Mouse (Mus musculus) frontal cortex, postnatal 36 days (tissue): ENCODE data around the gene Fcgr3.

Source experiments
- DNase-seq, 2 experiments: peaks; one replicate each; pipeline ENCODE4 v3.0.0; 2022; ENCODE audit warnings: low spot score in 2 of 2

The Fcgr3 gene

GRCm38 (mm10) chr1:171050774-171051173, 14.0 kb downstream of the Fcgr3 start:
- no peak for DNase-seq

DNA sequence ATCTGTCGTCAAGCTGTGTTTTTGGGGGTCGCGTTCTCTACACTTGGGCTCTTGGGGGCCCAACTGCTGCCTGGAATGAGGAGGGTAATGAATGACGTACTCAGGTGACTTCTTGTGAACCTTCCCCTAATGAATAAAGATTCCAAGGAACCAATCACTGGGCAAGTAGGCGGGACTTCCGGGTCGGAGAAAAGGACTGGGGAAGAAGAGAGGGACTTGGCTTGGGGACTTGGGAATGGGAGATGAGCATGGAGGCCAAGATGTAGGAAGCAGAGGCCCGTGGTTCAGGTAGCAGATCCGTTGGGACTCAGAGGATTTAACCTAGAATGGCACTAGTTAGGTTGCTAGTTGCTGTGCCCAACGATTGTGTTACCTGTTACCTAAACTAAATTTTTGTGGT, 15.5 kb downstream of the Fcgr3 start:
- no peak for DNase-seq

DNA sequence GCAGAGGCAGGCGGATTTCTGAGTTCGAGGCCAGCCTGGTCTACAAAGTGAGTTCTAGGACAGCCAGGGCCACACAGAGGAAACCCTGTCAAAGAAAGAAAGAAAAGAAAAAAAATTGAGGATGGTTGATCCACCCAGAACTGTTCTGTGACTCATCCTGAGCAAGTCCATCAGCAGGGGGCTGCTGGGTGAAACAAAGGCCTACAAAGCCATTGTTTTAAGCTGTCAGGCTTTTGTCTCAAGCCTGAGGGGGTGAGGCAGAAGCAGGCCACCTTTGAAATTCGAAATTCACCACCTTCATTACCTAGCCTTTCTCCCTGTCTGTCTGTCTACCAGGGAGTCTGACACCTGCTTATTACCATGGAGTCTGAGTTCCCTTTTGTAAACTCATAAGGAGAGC, 18.2 kb downstream of the Fcgr3 start:
- no peak for DNase-seq

DNA sequence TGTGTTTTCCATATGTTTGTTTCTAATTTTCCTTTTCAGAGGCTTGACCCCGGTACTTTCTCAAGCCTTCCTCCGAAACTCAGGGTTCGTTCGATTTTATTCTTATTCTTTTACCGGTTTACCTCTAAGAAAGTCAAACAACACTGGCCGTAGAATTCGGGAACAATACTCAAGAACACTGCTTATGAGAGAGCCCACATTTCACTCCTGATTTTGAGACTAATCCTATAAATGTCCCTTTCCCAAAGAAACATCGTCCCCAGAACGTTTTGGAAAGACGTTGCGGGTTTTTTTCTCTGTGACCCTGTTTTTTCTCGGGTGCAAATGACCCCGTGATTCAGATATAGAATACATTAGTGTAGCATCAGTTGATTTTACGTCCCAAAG, 19.7 kb downstream of the Fcgr3 start:
- no peak for DNase-seq

- peak; percentile 88 to 91 for DNase-seq
These were observed 20.2 kb downstream of the Fcgr3 start for GRCm38 (mm10) chr1:171044365-171045078.

DNA sequence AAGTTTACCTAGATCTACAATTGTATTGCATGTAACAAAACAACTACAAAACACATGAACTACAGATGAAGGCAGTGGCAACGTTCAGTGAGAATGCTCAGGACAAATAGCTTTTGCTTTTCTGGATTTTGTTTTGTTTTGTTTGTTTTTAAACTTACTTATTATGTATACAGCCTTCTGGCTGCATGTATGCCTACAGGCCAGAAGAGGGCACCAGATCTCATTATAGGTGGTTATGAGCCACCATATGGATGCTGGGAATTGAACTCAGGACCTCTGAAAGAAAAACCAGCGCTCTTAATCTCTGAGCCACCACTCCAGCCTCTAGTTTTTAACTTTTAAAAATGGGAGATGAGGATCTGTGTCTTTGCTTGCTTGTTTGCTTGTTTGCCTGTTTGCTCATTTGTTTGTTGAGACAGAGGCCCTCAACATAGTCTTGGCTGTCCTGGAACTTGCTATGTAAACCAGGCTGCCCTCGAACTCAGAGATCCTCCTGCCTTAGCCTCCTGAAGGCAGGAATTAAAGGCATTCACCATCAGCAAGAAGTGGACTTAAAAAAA, 21.1 kb downstream of the Fcgr3 start:
- DNase-seq = no peak

DNA sequence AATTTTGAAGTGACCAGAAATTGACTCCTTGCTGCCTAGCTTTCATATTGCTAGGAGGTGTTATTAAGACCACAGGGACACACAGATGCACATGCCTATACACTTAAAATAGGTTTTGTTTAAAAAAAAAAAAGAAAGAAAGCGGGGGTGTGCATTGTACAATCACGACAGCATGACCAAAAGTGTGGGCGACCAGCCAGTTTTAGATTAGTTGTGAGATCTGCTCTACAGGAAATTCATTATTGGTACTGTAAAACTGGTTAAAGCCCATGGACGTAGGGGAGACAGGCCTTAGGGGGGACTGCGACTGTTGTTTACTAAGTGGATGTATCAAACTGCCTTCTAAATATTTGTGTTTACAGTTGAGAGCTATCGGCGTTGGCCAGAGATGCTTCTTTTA, 24.9 kb downstream of the Fcgr3 start:
- DNase-seq = no peak

DNA sequence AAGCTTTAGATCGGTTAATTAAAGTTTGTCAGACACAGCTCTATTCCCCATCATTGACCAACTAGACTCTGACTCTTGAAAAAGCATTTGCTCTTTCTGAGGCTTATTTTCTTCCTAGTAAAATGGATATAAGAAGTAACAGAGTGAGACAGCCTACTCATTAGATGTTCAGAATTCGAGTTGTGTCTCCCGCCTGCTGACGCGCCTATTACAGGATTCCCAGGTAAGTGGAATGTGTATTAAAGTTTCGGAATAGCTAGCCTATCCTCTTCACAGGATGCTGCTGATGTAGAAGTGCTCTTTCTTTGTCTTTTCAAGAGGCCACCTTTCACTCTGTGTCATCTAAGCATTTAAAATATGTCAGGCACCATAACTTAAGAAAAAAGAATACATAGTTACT, 25.6 kb downstream of the Fcgr3 start:
- no peak for DNase-seq

- peak; percentile 87 to 92 for DNase-seq
These were observed 26.6 kb downstream of the Fcgr3 start for GRCm38 (mm10) chr1:171037861-171038721.

DNA sequence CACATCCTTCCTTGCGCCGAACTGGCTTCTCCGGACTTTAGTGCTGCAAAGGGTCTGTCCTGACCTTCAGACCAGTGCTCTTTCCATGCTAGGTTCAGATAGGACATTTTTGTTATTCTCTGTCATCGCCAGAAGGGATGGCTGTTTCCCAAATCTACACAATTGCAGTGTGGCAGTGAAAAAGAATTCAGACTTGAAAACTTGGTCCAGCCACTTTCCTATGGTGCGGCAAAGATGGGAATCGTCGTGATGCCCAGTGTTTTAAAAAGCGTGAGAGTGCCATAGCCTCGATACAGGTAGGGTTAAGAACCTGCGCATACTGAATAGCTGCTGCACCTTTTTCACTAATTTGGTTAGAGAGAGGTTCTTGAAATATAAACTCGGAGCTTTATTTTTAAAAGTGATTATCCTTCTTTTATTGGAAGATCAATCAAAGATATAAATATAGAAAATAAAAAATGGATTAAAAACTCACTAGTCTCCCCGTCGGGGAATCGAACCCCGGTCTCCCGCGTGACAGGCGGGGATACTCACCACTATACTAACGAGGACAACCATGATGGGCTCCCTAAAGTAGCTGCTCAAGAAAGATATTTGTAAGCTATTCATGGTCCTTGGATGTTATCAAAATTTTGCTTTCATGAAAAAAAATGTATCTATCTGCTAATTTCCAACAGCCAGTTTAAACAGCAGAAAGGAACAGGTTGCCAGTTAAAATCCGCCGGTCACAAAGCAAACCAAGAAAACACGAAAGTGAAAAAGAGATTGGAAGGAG, 28.0 kb downstream of the Fcgr3 start:
- DNase-seq = peak; percentile 80 to 89

- DNase-seq = no peak
These were observed 29.1 kb downstream of the Fcgr3 start for GRCm38 (mm10) chr1:171035611-171036010.

- no peak for DNase-seq
These were observed 30.5 kb downstream of the Fcgr3 start for GRCm38 (mm10) chr1:171034201-171034600.

DNA sequence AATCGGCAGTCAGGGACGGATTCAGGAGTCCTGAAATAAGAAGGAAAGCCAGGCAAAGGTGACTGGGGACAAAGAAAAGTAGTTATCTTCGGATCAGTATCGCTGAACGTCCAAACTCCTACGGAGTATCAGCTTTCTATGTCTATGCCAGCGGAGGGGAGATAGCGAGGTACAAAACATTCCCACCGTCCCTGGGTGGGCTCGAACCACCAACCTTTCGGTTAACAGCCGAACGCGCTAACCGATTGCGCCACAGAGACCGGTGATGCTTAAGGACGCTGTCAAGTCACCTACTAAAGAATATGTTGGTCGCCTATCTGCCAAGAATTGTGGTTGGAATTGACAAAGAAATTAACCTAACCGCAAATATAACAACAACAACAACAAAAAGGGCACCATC, 31.0 kb downstream of the Fcgr3 start:
- peak; percentile 94 for DNase-seq

GRCm38 (mm10) chr1:171033196-171033595, 31.5 kb downstream of the Fcgr3 start:
- DNase-seq = peak in 1 of 2 experiments; percentile 37

GRCm38 (mm10) chr1:171032691-171033090, 32.0 kb downstream of the Fcgr3 start:
- no peak for DNase-seq

GRCm38 (mm10) chr1:171031752-171032151, 33.0 kb downstream of the Fcgr3 start:
- no peak for DNase-seq

- peak in 1 of 2 experiments; percentile 37 for DNase-seq
These were observed 45.3 kb downstream of the Fcgr3 start for GRCm38 (mm10) chr1:171019311-171019950.

- DNase-seq = no peak
These were observed 46.0 kb downstream of the Fcgr3 start, which contains the start of gene Fcgr4 for GRCm38 (mm10) chr1:171018737-171019136. TSS of gene Fcgr4 (plus strand) at chr1:171018920.

GRCm38 (mm10) chr1:171017468-171018158, 47.1 kb downstream of the Fcgr3 start:
- DNase-seq = no peak

DNA sequence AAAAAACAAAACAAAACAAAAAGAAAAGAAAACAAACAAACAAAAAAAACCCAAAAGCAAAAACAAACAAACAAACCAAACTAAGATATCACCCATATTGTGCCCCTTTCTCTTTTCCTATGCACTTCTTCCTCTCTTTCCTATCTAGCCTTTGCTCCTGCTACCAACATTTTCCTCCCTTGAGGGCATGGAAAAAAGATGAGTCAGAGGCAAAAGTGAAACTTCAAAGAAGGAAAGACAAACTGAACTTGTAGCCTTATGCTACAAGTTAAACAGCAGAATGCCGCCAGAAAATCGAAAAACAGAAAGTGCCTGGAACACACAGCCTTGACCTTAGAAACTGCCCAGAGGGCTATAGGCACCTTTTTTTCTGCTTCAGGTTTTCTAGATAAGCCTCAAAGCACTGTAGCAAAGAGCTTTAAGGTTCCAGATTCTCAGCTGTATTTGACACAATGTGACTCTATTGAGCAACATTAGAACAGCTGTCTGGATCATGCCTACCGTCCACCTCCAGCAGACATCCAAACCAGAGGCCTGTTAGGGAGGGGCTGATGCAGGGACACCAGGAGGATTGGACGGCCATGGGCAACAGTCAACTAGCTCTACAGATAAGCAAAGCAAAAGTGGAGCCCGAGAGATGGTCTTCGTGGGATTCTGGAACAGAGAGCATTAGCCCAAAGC, 47.9 kb downstream of the Fcgr3 start:
- DNase-seq = no peak
